Mouse (Mus musculus) heart, postnatal 0 days (tissue): Measurements from ENCODE around the gene Cmtm6. TPM values are rescaled to one million over a fixed set of nuclear protein-coding genes. Genes with fewer than 3 reads are reported as not detected.
"Not testable (repeated sequence)": the region's sequence is repeated elsewhere in the genome, so short reads cannot be mapped to it uniquely, and the experiment has no call there.

Experiments
- ATAC-seq: fragments of 200-750 bp; cut with Nextera tagmentation; 2 replicates; pipeline ENCODE4 v1.8.0; 2017; ENCODE audit warnings: low read depth, moderate number of reproducible peaks, moderate library complexity; ENCODE audit not compliant: insufficient read depth
- DNase-seq: peaks from one replicate; pipeline ENCODE4 v3.0.0-alpha.2; 2016; ENCODE audit warnings: low spot score
- H3K27ac ChIP-seq: fragments of 300-500 bp; sonication (generic); 2 replicates; pipeline ENCODE4 v1.5.1; 2014; ENCODE audit warnings: low read depth, mild to moderate bottlenecking
- H3K27me3 ChIP-seq: fragments of 300-500 bp; sonication (generic); 2 replicates; pipeline ENCODE4 v1.6.1; 2014; ENCODE audit warnings: low read length, mixed read lengths; ENCODE audit not compliant: control insufficient read depth, insufficient read depth
- H3K36me3 ChIP-seq: fragments of 300-500 bp; sonication (generic); replicated peaks from 2 replicates; pipeline ENCODE4 v1.6.1; 2014; ENCODE audit warnings: low read length, mixed read lengths; ENCODE audit not compliant: control insufficient read depth, insufficient read depth
- H3K4me1 ChIP-seq: fragments of 300-500 bp; sonication (generic); 2 replicates; pipeline ENCODE4 v1.6.1; 2014; ENCODE audit warnings: antibody characterized with exemption; ENCODE audit not compliant: control insufficient read depth, insufficient read depth
- H3K4me2 ChIP-seq: fragments of 300-500 bp; sonication (generic); 2 replicates; pipeline ENCODE4 v1.6.1; 2014; ENCODE audit warnings: low read depth, mild to moderate bottlenecking, low read length, moderate library complexity
- H3K4me3 ChIP-seq: fragments of 300-500 bp; sonication (generic); 2 replicates; pipeline ENCODE4 v1.5.1; 2014; ENCODE audit warnings: low read depth, low read length
- H3K9ac ChIP-seq: fragments of 300-500 bp; sonication (generic); replicated peaks from 2 replicates; pipeline ENCODE4 v1.6.1; 2014; ENCODE audit warnings: low read depth, low read length, mixed read lengths
- H3K9me3 ChIP-seq: fragments of 300-500 bp; sonication (generic); replicated peaks from 2 replicates; pipeline ENCODE4 v1.6.1; 2016; ENCODE audit warnings: low read length; ENCODE audit not compliant: control insufficient read depth
- CTCF ChIP-seq: IDR thresholded peaks from 2 replicates; pipeline ENCODE4 v1.5.1; 2016; ENCODE audit warnings: antibody characterized with exemption, control low read depth, low read depth
- EP300 ChIP-seq: IDR thresholded peaks from 2 replicates; pipeline ENCODE4 v1.6.1; 2016; ENCODE audit warnings: antibody characterized with exemption, low read depth
- WGBS: fragments of 180-500 bp; shearing (Covaris S2); extraction: QIAGEN DNeasy Blood & Tissue Kit; methylation state at CpG from one replicate; pipeline ENCODE4 v1.1.7; 2014; 5-methylcytosine and 5-hydroxymethylcytosine counted together
- polyA plus RNA-seq: library from polyadenylated mRNA; unstranded; fragments of >200 nt; fragmentation: Nextera tagmentation; extraction: Ambion mirVana; gene quantifications from 2 replicates; pipeline ENCODE4 v1.2.1, GENCODE M21; 2015
- total RNA-seq: library from RNA; depleted of rRNA; stranded (reverse); fragments of >200 nt; gene quantifications from 2 replicates; pipeline ENCODE4 v1.2.3, GENCODE M21; 2014; ENCODE audit warnings: low replicate concordance

Cmtm6 gene
- total and polyA plus RNA-seq, 2 experiments from 2014 or later, result 22.8 to 33.8 TPM

GRCm38 (mm10) chr9:114688953-114689407, 41.9 kb upstream of the Cmtm6 start:
- Histone ChIP-seq H3K4me3 (peak overlapping the region; percentile 85), H3K27ac (peak overlapping the region; percentile 94), H3K4me2 (peak overlapping the region; percentile 82), H3K36me3 (peaks cover 20% of the 10 kb centered on the region), H3K9me3 (no peaks in the 10 kb centered on the region), H3K9ac (peak overlapping the region; percentile 90), H3K4me1 (peaks cover 19% of the 10 kb centered on the region), H3K27me3 (no peaks in the 10 kb centered on the region)
- ATAC-seq (peak; percentile 57), DNase-seq (no peak)
- TF ChIP-seq EP300, result no peak
- TF ChIP-seq CTCF, result no peak
- WGBS, result under 1% methylated on average over 46 of the region's 50 CpGs

- Histone ChIP-seq H3K9ac (no peak overlapping the region), H3K4me1 (peaks cover 19% of the 10 kb centered on the region), H3K27me3 (no peaks in the 10 kb centered on the region), H3K4me2 (peak overlapping the region; percentile 82), H3K36me3 (peaks cover 28% of the 10 kb centered on the region), H3K27ac (peak overlapping the region; percentile 94), H3K4me3 (peak overlapping the region; percentile 85), H3K9me3 (no peaks in the 10 kb centered on the region)
- no peak for TF ChIP-seq EP300
- TF ChIP-seq CTCF, result no peak
- ATAC-seq (peak; percentile 13; the same call in 1 of the 2 replicates), DNase-seq (peak; percentile 64)
- 6% methylated on average over 10 of the region's 10 CpGs for WGBS
Observed at GRCm38 (mm10) chr9:114690119-114690601, 40.8 kb upstream of the Cmtm6 start.

- no peak overlapping the region for H3K4me3 ChIP-seq
- ATAC-seq, result no peak
- no peaks in the 10 kb centered on the region for H3K27me3 ChIP-seq
- peaks cover 19% of the 10 kb centered on the region for H3K4me1 ChIP-seq
- no peak overlapping the region for H3K9ac ChIP-seq
- peaks cover 28% of the 10 kb centered on the region for H3K36me3 ChIP-seq
- no peak for DNase-seq
- no peak for TF ChIP-seq EP300
- no peak for TF ChIP-seq CTCF
- H3K9me3 ChIP-seq, result no peaks in the 10 kb centered on the region
- no peak overlapping the region for H3K27ac ChIP-seq
- no peak overlapping the region for H3K4me2 ChIP-seq
Observed at GRCm38 (mm10) chr9:114691112-114691511, 39.8 kb upstream of the Cmtm6 start.

- ATAC-seq, DNase-seq, H3K4me1 ChIP-seq, H3K4me2 ChIP-seq, H3K9me3 ChIP-seq, H3K9ac ChIP-seq, H3K27ac ChIP-seq, H3K27me3 ChIP-seq, H3K4me3 ChIP-seq: not testable (repeated sequence)
- WGBS, result 91% methylated on average over 8 of the region's 8 CpGs
- peaks cover 43% of the 10 kb centered on the region for H3K36me3 ChIP-seq
Observed at GRCm38 (mm10) chr9:114695662-114696061, 35.3 kb upstream of the Cmtm6 start.

GRCm38 (mm10) chr9:114697072-114697471, 33.8 kb upstream of the Cmtm6 start:
- Histone ChIP-seq H3K4me1 (no peaks in the 10 kb centered on the region), H3K4me2 (no peak overlapping the region), H3K27ac (no peak overlapping the region), H3K36me3 (peaks cover 36% of the 10 kb centered on the region), H3K9me3 (no peaks in the 10 kb centered on the region), H3K27me3 (no peaks in the 10 kb centered on the region), H3K4me3 (no peak overlapping the region), H3K9ac (no peak overlapping the region)
- ATAC-seq (no peak), DNase-seq (no peak)
- no peak for TF ChIP-seq EP300
- TF ChIP-seq CTCF, result no peak
- 84% methylated on average over 4 of the region's 4 CpGs for WGBS

- no peaks in the 10 kb centered on the region for H3K27me3 ChIP-seq
- no peaks in the 10 kb centered on the region for H3K4me1 ChIP-seq
- H3K9ac ChIP-seq, result no peak overlapping the region
- no peak for TF ChIP-seq CTCF
- no peak overlapping the region for H3K27ac ChIP-seq
- no peak for ATAC-seq
- no peak overlapping the region for H3K4me3 ChIP-seq
- DNase-seq, result no peak
- WGBS, result 88% methylated on average over 5 of the region's 5 CpGs
- no peaks in the 10 kb centered on the region for H3K9me3 ChIP-seq
- H3K4me2 ChIP-seq, result no peak overlapping the region
- peaks cover 28% of the 10 kb centered on the region for H3K36me3 ChIP-seq
Observed at GRCm38 (mm10) chr9:114697926-114698325, 33.0 kb upstream of the Cmtm6 start.
